Mouse (Mus musculus) cerebellum, adult (tissue): ENCODE measurements around the gene Hspb2.

Experiments used
- ATAC-seq: cut with Nextera tagmentation; 2 replicates; pipeline ENCODE4 v1.9.2; 2017; ENCODE audit warnings: mild to moderate bottlenecking, moderate library complexity, mixed read lengths; ENCODE audit not compliant: insufficient number of reproducible peaks, low FRiP score, low TSS enrichment

The Hspb2 gene

DNA sequence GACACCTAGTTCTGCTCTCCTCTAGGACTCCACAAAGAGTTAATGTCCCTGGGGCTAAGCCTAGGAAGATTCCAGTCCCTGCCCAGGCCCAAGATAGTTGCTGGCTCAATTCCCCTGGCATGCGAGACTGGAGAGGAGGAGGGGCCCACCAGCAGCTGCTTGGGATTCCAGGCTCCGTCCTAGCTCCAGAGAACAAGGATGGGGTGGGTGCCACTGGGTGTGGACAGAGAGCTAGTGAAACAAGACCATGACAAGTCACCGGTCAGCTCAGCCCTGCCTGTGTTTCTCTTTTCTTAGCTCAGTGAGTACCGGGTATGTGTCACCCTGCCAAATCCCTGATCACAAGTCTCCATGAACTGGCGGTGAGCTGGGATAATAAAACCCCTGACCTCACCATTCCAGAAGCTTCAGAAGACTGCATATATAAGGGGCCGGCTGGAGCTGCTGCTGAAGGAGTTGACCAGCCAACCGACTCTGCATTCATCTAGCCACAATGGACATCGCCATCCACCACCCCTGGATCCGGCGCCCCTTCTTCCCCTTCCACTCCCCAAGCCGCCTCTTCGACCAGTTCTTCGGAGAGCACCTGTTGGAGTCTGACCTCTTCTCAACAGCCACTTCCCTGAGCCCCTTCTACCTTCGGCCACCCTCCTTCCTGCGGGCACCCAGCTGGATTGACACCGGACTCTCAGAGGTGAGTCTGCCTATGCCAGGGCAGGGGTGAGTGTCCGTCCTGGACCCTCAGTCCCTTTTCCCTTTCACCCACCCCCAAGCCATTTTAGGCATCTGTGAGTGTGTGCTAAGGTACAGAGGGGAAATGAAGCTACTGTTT lies 846 bp upstream of the Hspb2 start:
- ATAC-seq, result peak; percentile 54; the same call in 1 of the 2 replicates

DNA sequence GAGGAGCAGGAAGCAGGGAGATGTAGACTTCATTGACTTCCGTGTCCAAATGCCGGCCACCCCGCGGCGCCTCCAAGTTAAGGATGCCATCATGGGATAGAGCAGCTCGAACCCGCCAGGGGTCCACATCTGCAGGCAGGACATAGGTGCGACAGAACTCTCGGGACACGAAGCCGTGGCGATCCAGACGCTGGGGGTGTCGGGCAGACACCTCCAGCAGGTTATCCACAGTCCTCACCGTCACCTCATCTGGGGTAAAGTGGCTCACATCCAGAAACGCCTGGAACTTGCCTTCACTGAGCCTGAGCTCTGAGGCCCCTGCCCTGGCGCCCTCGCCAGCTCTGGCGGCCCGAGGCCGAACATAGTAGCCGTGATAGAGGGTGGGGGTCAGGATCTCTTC lies 831 bp downstream of the Hspb2 start, which contains the start of gene Cryab:
Cryab (plus strand) TSS at position 3 of the 400 bp plus-strand sequence.
- ATAC-seq, result no peak

DNA sequence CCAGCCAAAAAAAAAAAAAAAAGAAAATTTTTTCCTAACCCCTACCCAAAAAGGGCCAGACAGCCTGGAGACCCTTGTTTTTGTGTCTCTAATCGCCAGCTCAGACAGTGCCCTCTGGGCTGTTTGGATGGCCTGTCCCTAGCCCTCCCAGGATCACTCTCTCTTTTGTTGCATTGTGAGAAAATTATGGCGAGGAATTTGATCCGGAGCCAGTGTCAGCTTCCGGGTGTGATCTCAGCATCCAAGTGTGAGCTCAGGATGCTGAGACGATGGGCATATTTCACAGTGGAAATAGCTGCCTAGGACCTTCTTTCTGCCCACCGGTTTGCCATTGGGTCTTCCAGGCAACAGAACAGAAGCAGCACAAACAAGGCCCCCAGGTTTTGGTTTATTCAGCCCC lies 1.4 kb downstream of the Hspb2 start:
- ATAC-seq, result no peak

DNA sequence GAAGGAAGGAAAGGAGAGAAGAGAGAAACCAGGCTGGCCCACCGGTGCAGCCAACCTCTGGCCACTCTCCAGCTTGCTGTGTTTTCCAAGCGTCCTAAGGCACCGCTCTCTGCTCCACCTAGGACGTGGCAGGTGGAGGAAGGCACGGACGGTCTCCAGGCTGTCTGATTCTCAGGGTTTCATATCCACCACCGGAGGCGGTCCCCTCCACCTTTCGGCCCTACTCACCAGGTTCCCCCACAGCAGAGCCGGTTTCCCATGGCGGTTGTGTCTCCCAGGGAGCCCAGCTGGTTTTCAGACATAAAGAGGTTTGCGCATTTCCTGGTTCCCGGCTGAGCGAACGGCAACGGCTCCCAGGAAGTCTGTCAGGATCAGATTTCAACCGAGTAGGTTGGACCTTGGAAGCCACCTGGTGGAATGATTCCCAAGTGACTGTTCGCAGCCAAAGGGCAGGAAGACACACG lies 5.9 kb downstream of the Hspb2 start, which contains the start of gene 2310030G06Rik:
2310030G06Rik (minus strand) TSS at position 323 of the 464 bp plus-strand sequence.
- peak; percentile 49; the same call in 1 of the 2 replicates for ATAC-seq

DNA sequence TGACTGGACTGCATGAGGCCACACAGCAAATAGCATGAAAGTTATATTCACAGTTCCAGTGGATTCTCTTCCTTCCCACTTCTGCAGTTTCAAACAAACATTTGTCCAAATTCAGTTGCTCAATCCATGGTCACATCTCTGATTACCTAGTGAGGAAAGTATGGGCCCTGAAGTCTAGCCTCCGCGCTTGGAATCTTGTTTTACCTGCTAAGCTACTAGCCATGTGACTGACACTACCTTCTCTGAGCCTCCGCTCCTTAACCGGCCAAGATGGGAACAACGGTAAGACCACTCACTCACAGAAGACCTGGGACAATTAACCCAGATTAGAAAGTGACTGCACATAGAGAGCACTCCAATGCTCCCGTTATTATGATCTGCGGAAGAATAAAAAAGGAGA lies 6.3 kb downstream of the Hspb2 start:
- no peak for ATAC-seq

DNA sequence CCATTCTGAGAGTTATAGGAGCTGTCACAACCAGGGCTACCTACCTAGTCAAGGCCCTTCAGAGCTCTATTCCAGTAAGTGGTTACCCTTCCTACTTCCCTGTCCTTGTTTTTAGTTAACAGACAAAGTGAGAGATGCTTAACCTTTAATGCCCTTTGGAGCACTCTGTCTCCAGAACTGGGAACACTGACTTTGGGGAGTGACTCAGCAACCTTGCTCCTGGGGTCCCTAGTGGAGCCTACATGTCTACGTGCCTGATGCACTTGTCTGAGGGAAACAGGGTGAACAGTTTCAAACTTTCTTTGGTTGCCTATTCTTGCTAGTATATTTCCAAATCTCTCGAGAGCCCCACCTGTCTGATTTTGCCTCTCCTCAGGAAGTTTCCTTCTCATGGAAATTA lies 9.4 kb downstream of the Hspb2 start:
- ATAC-seq, result no peak

DNA sequence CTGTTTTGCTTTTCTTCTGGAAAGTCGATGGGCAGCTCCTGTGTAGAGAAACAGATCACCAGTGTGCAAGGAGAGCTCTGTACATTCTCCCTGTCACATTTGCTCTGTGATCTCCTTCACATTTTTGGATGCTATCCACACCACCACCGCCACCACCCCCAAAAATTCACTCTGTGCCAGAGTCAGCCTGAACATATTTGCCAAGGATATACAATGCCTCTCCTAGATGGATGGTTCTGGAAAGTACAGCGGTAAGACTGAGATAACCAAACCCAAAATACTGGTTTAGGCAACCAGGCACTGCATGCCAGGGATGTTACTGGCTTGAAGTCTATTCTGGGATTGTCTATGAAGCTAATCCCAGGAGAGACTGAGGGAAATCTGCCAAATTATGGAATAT lies 9.9 kb downstream of the Hspb2 start:
- no peak for ATAC-seq

DNA sequence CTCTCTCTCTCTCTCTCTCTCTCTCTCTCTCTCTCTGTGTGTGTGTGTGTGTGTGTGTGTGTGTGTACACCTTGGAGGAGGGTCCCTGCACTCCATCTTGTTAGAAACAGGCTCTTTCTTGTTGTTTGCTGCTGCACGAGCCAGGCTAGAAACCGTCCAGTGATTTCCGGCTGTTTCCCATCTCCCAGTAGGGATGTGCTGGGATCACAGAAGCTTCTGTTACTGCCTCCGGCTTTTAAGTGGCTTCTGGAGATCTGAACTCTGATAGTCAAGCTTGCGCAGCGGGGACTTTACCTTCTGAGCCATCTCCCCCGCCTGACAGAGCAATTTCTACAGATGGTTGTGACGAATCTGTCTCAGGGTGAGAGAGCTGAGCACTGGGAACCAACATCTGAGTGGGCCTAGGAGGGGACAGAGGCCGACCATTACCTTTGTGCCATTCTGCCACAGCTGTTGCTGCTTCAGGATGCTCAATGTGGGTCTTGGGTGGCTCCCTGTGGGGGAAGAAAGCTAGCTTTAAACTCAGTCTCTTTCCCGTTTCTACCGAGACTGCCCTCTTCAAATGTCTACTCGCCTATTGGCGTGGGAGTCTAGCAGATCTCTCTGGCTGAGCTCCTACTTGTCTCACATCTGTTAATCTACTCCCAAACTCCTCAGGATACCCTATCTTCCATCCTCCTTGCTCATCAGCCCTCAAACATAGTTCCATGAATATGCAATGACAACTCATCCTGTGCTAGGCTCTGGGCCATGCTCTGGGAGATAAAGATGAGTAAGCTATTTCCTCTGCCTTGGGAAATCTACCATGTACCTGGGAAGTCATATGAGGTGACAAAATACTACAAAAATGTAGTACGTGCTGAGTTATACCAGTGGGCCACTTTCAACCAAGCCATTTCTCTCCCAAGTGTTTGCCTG lies 11.0 kb downstream of the Hspb2 start:
- ATAC-seq, result no peak

DNA sequence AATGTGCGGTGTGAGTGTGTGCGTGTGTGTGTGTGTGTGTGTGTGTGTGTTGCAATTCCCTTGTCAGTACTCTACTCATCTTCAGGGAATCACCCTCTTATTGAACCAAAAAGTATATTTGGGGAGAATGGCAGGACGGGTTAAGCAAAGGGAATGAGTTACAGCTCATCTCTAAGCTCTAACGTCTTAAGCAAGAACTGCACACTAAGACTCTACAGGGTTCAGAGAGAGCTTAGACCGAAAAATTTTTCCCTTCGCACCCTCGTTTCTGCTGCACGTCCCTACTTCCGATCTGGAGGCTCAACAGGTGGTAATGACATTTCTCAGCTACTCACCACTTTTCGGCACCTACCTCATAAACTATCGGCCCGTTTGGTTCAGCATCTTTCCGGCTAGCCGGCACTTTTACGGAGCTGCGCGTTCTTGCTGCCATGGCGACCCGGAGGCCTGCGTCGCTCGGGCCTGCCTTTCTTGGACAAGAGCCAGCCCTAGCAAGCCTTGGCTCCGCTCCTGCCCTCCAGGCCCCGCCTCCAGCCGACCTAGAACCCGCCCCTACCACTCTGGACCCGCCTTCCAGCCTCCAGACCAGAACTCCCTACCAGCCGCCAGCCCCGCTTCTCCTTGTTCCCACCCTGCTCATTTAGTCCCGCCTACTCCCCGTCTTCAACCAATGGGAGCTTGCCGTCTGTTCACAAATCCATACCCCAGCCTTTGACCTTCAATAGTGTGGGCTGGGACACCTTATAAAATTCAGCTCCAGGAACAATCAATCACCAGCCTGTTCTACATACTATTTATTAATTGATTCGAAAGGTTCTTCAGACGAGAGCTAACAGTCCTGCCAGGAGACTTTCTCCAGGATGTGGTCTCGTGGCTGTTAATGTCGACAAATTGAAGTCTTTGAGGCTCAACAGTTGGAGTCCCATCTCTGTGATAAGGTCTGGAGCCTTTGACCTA lies 13.0 kb downstream of the Hspb2 start, which contains the start of gene Dixdc1:
Dixdc1 (minus strand) TSS at position 604 of the 957 bp plus-strand sequence.
- ATAC-seq, result peak; percentile 85

DNA sequence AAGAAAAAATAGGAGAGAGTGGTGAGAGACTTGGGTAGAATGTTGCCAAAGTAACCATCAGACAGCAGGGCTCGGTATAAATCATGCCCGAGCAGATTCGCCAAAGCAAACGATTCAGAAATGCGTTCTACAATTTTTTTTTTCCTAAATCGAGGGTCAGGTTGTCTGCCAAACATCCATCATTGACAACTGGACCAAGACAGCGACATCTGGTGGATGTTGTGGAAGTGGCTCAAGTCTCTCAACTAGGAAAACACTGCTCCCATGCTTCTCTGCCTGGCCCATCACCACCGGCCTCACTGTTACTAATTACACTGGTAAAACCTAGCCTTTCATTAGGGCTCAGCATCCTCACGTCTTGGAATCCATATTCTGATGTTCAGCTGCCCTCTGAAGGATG lies 17.2 kb downstream of the Hspb2 start:
- ATAC-seq, result no peak

DNA sequence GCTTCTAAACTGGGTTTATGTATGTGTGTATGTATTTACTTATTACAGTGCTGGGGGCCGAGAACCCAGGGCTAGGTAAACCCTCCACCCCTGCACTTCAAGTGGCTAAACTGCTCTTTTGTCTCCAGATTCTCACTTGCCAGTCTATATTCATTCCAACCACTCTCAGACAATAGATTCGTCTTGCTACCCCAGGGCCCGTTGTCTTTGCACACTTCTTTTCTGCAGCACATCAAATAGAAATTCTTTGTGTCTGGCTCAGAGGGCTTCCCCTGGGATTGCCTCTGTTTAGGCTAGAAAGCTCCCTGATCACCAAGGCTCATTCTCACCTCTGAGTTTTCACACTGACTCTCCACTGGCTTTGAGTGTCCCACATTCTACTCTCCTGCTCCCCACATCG lies 19.6 kb downstream of the Hspb2 start:
- ATAC-seq, result no peak

DNA sequence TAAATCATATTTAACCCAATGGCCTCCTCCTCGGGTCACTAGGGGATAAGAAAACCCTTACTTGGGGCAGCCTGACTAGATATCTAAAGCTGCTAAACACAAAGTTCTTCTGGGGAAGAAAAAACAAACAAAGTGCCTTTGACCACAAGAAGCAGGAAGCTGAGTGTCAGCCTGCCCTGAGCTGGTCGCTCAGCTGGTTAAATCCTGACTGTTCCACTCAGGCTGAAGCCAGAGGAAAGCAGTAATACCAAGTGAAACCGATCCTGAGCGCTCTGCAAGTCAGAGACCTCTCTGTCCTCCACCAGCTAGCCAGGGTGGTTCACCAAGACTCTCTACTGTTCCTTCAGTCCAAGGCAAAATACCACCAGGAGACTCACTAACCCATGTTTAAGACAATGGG lies 22.6 kb downstream of the Hspb2 start:
- no peak for ATAC-seq

DNA sequence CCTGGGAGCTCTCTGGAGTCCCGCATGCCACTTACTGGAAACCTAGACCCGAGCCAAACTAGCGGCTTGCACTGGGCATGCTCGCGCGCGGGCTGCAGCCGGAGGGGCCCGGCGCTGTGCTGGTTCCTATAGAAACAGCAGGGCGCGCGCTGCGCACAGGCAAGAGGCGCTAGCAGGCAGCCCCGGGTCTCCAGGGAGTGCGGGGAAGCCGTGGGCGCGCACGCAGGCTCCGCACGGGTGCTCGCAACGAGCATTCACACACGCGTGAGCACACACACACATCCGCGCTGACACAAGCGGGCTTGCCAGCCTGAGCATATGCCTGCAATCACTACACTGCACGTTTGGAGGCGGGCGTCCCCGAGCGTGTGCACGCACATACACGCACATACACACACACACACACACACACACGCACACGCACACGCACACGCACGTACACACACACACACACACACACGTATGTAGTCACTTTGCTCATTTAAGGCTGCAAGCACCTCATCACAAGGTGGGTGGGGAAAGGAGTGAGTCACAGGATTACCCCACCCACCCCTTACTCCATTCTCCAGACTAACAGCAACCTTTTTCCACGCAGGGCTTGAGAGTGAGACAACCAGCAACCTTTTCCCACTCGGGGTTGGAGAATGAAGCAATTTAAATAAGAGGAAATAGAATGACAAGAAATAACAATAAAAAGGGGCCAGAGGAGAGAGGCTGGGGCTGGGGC lies 24.1 kb downstream of the Hspb2 start:
- ATAC-seq, result peak; percentile 71

DNA sequence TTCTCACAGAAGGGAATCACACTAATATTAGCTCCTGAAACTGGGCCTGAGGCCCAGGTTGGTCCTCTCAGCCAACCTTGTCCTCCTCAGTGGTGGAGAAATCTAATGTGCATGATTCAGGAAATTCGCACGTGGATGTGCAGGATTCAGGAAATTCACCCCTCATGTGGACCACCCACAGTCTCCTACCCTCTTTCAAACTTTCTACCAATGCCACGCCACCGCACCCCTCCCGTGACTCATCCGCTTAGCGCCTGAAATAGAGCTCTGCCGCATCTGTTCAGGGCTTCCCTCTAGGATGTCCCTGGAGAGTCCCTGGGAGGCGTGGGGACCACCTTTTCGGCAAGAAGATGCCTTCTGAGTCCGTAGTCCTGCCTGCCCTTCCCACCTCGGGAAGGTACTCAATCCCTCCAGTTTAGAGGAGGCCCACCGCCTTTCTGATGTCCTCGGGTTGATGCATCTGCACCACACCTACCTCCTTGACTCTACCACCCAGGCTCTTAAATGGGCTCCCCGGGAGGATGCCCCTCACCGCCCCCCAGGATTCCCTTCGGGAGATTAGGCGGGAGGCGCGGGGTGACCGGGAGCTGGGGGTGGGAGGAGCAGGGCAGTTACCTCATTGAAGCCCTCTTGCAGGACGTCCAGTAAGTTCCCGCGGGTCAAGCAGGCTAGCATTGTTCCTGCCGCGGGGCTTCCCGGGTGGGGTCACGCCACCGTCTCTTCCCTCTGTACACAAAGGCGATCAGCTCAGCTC lies 24.8 kb downstream of the Hspb2 start:
- peak; percentile 37; the same call in 1 of the 2 replicates for ATAC-seq

DNA sequence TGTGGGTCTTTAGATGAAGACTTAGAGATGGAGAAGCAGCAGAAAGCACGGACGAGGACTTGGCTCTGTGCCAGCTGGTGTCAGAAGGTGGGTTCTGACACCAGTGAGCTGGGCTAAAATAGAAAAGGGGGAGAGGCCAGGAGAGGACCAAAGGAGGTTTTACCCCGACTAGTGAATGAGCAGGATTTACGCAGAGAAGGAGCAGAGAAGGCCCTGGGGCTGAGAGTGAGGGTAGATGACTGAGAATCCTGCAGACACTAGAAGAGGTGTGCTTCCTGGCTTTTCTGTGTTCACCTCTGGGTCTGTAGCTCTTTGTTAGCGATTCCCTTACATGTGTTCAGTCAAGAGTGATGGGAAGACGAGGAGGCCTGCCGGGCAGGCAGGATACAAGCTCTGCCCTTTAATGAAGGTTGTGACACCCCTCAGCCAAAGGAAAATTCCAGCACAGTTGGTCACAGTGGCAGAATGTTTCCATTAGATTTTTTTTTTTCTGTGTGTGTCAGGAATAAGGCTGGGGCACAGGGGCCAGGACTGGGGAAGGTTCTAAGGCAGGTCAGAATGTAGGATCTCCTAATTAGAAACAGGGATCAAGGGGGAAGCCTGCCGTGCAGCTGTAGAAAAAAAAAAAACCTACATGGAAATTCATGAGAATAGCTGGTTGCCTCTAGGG lies 26.1 kb downstream of the Hspb2 start:
- 0 out of 2 replicates have a peak, but pooled peaks have one; percentile 21 for ATAC-seq

DNA sequence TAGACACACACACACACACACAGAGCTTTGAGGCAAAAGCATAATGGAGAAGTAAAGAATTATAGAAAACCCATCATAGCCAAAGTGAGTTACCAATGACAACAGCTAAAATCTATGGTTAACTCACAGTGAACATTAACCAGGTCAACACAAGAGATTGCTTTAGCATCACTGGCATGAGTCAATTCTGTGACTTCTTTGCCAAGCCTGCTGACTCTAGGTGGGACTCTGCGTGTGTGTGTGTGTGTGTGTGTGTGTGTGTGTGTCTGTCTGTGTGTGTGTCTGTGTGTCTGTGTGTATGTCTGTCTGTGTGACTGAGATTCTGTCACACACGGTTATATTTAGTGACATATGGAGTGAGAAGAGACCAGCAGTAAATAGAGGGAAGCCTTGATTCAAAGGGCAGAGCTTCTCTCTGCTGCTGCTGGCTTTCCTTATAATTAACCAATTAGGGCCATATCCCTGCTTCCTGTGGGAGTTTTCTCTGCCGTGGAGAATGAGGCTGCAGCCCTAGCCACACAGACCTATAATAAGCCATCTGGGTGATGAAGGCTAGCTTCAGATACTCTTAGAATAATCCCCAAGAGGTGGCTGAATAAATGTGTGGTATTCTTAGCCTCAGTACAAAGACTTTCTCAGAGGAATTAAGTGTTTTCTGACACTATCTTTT lies 27.4 kb downstream of the Hspb2 start:
- ATAC-seq, result no peak

DNA sequence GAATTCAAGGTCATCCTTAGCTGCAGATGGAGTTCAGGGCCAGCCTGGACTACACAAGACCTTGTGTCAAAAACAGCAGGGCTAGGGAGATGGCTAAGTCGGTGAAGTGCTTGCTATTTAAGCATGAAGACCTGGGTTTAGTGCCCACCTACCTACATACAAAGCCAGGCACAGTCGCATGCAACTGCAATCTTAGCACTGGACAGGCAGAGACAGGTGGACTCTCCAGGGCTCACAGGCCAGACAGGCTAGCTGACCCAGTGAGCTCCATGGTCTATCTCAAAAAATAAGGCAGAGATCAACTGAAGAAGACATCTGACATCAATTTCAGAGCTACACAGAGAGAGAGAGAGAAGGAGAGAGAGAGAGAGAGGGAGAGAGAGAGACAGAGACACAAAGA lies 28.0 kb downstream of the Hspb2 start:
- no peak for ATAC-seq
